8 mouse cellular contexts compared by ENCODE assay signal in the genomic region with DNA sequence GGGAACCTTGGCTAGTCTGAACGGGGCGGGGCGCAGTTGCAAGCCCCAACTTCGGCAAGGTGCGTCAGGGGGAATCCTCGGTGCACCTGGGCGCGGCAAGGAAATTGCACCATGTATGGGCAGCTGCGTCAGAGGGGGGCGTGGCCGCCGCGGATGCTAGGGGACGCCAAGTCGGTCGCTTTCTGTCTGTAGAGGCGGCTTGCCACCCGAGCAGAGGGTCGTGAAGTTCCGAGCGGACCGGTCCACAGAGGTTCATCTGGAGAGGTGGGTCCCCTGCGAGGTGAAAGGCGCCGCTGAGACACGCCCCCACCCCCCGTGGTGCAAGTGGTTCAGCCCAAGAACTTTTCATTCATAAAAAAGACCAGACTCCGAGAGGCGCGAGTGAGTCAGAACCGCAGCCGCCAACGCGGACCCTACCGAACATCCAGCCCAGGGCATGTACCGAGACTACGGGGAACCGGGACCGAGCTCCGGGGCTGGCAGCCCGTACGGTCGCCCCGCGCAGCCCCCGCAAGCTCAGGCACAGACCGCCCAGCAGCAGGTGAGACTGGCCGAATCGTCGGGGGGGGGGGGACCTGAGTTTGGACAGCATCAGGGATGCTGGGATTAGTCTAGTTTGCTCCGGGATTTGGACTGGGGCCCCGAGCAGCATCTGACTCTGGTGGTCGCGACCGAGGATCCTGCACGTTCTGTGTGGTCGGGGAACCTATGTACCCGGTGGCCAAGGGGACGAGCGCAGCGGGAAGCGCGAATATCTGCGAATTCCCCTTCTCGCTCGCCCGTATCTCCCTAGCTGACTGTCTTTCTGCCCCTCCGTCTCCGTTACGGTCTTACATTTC. TPM values are rescaled to one million over a fixed set of nuclear protein-coding genes. Genes with fewer than 3 reads are reported as not detected.
DNase-seq lines count a peak whose midpoint lies in the region; ATAC-seq and TF ChIP-seq lines count a peak whose summit lies in the region.
"Had no signal": no experiment of that assay in that cellular context is flagged by ENCODE, and none has a peak within 500 bp of the region (broad histone marks: within the 10 kb centered on the region; RNA-seq: fewer than 3 reads in every experiment).

A gene (plus strand): TSS at position 33 of the 839 bp plus-strand sequence.

- TF ChIP-seq POLR2A in bone marrow macrophage, adult 2 months (IDR thresholded peaks at IDR 0.05; ENCODE audit: borderline replicate concordance, low read depth, low read length), result no peak

- peak; percentile 75 for ATAC-seq in megakaryocyte progenitor cell, adult 5-6 weeks (replicated peaks; ENCODE audit: poor library complexity)

- H3K27ac ChIP-seq in ES-E14 (ENCODE audit: insufficient read depth, low read depth, low read length, poor library complexity, severe bottlenecking), result no peak within 1 kb of the TSS
- H3K27ac ChIP-seq in bone marrow macrophage, adult 2 months (ENCODE audit: insufficient read depth, low read depth, low read length), result no peak within 1 kb of the TSS
- H3K27ac ChIP-seq in forebrain, embryonic 10.5 days, result 0 out of 2 replicates have a peak within 1 kb of the TSS, but pooled peaks have one; percentile 25
- no peak within 1 kb of the TSS for H3K27ac ChIP-seq in hindbrain, embryonic 10.5 days

- H3K4me1 ChIP-seq in ES-E14 (ENCODE audit: control insufficient read depth in 2 of 2, insufficient read depth in 2 of 2, low read length in 2 of 2, poor library complexity in 1 of 2), result peaks cover 0 to 3% of the 10 kb centered on the region in 2 experiments; a peak in 1 of 4 replicates
- H3K4me1 ChIP-seq in bone marrow macrophage, adult 2 months (ENCODE audit: control insufficient read depth, insufficient read depth, low read length), result peaks cover 5% of the 10 kb centered on the region
- H3K4me1 ChIP-seq in forebrain, embryonic 10.5 days, result peaks cover 24% of the 10 kb centered on the region
- peaks cover 24% of the 10 kb centered on the region for H3K4me1 ChIP-seq in hindbrain, embryonic 10.5 days (replicated peaks)

- H3K36me3 ChIP-seq in ES-E14 (ENCODE audit: control insufficient read depth, insufficient read depth, low read length, poor library complexity, severe bottlenecking), result no peaks in the 10 kb centered on the region
- H3K36me3 ChIP-seq in forebrain, embryonic 10.5 days (replicated peaks), result no peaks in the 10 kb centered on the region
- no peaks in the 10 kb centered on the region for H3K36me3 ChIP-seq in hindbrain, embryonic 10.5 days

- under 1% methylated on average over 70 of the region's 70 CpGs for WGBS in forebrain, embryonic 10.5 days
- WGBS in hindbrain, embryonic 10.5 days, result 2% methylated on average over 70 of the region's 70 CpGs

- in situ Hi-C loops in ES-E14 (cut with MboI; ENCODE audit: low sequenced_read_pairs in 2 of 2, unreplicated experiment in 2 of 2), result no loop called here

- intact Hi-C loops in left cerebral cortex, postnatal 36 days (cut with DNase I), result no loop called here

- H3K4me3 ChIP-seq in ES-E14 (ENCODE audit: insufficient read depth in 1 of 2, low read depth in 1 of 2, low read length in 2 of 2, poor library complexity in 1 of 2, severe bottlenecking in 1 of 2), result peak within 1 kb of the TSS; percentile 71 to 77
- H3K4me3 ChIP-seq in bone marrow macrophage, adult 2 months (ENCODE audit: insufficient read depth, low read length), result peak within 1 kb of the TSS; percentile 73
- peak within 1 kb of the TSS; percentile 64 for H3K4me3 ChIP-seq in forebrain, embryonic 10.5 days
- peak within 1 kb of the TSS; percentile 62 for H3K4me3 ChIP-seq in hindbrain, embryonic 10.5 days

- no peaks in the 10 kb centered on the region for H3K9me3 ChIP-seq in ES-E14 (ENCODE audit: control insufficient read depth, insufficient read depth, low read depth, low read length)
- peaks cover 6% of the 10 kb centered on the region; the same call in 1 of the 2 replicates for H3K9me3 ChIP-seq in forebrain, embryonic 10.5 days
- peaks cover 6% of the 10 kb centered on the region for H3K9me3 ChIP-seq in hindbrain, embryonic 10.5 days

- no peak for TF ChIP-seq CTCF in bone marrow macrophage, adult 2 months (IDR thresholded peaks at IDR 0.05; ENCODE audit: low read depth, low read length)

- peaks cover 82% of the 10 kb centered on the region for H3K27me3 ChIP-seq in forebrain, embryonic 10.5 days (ENCODE audit: poor library complexity, severe bottlenecking)
- peaks cover 83% of the 10 kb centered on the region for H3K27me3 ChIP-seq in hindbrain, embryonic 10.5 days (ENCODE audit: insufficient read depth, poor library complexity, severe bottlenecking)

- H3K9ac ChIP-seq in ES-E14 (ENCODE audit: insufficient read depth, low read depth, low read length, poor library complexity, severe bottlenecking), result peak within 1 kb of the TSS; percentile 60

- DNase-seq in ES-E14 (ENCODE audit: low read depth, low spot score), result peak; percentile 56
- peak; percentile 52 for DNase-seq in forebrain, embryonic 10.5 days (ENCODE audit: extremely low spot score, low spot score)
- peak; percentile 62 for DNase-seq in hindbrain, embryonic 10.5 days (ENCODE audit: low spot score)
- peak; percentile 70 to 75 for DNase-seq in left cerebral cortex, postnatal 36 days (ENCODE audit: low spot score in 2 of 2)
- DNase-seq in spleen, adult 12 weeks (ENCODE audit: low spot score), result peak; percentile 49

TF ChIP-seq in ES-E14, 5 proteins besides CTCF, POLR2A, EP300 and RAD21:
- no peak for TF ChIP-seq CHD2 (IDR thresholded peaks at IDR 0.05; ENCODE audit: low read depth, low read length)
- TF ChIP-seq HCFC1 (IDR thresholded peaks at IDR 0.05; ENCODE audit: borderline replicate concordance, insufficient read depth, low read length), result no peak

RNA-seq across cellular contexts. Expression of the gene that starts here (rescaled TPM):
- 1.0 and 3.0 TPM in 2 replicates for total RNA-seq in ES-E14 (2012; rRNA removed)
- 0.50 and 1.6 TPM in 2 replicates for polyA plus RNA-seq in bone marrow macrophage, adult 2 months (2012; ENCODE audit: insufficient read depth, insufficient read length, missing spikeins)
- polyA plus RNA-seq in forebrain, embryonic 10.5 days (2016; fragmentation: Nextera tagmentation; extraction: Ambion mirVana), result not detected in 2 replicates
- not detected in 2 replicates for polyA plus RNA-seq in hindbrain, embryonic 10.5 days (2016; fragmentation: Nextera tagmentation; extraction: Ambion mirVana)
- total RNA-seq in left cerebral cortex, postnatal 36 days (2021), result not detected
- 0.47 and 0.98 TPM in 2 replicates for total RNA-seq in megakaryocyte progenitor cell, adult 5-6 weeks (2015)
- total RNA-seq in megakaryocyte progenitor cell, adult 5-6 weeks (2017), result 1.2 TPM in 1 of 2 replicates, not detected in the other
- total RNA-seq: left cerebral cortex, adult 8-10 months had no signal

Comparison
In these comparisons a context has a peak if more than half of its experiments do, and no peak if none do; other contexts are left out.
1. Peak in DNase-seq, H3K4me3 ChIP-seq and H3K27ac ChIP-seq in forebrain, embryonic 10.5 days; RNA of the gene not detected or under 1 TPM.
2. Peak in DNase-seq and H3K4me3 ChIP-seq in hindbrain, embryonic 10.5 days; RNA of the gene not detected or under 1 TPM.
3. Peak in DNase-seq in left cerebral cortex, postnatal 36 days; RNA of the gene not detected or under 1 TPM.